Mouse (Mus musculus): ENCODE results near the gene Ddrgk1. TPM values are rescaled to one million over a fixed set of nuclear protein-coding genes. Genes with fewer than 3 reads are reported as not detected.

Ddrgk1 gene
- 105 TPM for polyA plus RNA-seq (2014; fragmentation: Illumina TruSeq; extraction: RNeasy Lipid Tissue Mini Kit (QIAGEN cat#74804); ENCODE audit: low read depth, low replicate concordance)

GRCm38 (mm10) chr2:130664102-130664701, at the start of gene Ddrgk1:
Ddrgk1 (minus strand) TSS chr2:130664659.

DNA sequence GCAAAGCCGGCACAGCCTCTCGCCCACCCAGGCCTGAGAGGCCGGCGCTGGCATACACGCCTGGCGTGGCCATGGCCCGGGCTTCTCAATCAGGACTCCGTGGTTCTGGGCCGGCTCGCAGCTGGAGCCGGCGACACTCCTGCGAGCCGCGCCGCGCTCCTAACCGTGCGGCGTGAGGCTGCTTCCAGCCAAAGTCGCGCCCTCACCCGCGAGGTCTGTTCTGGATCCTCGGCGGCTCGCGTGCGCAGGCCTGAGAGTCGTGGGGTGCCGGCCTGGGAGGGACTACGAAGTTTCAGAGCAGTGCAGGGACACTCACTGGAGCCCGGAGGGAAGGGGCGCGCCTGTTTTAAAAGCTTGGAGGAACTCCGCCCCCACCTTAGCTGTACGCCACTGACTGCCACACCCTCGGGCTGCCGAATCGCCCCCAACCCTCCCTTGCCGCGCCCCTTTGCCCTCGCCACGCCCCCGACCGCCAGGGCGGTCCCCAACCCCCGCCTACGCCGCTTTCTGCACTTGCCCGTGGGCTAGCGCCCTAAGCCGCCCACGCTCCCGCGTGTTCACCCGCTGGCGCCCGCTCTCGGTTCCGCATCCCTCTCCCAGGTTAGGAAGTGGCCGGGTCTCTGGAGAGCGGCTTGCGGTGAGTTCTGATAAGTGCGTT, 32.8 kb upstream of the Ddrgk1 start, which contains the start of gene Slc4a11:
TSS of gene Slc4a11 (minus strand) at position 367 of the 658 bp plus-strand sequence.

GRCm38 (mm10) chr2:130667559-130667958, 3.1 kb upstream of the Ddrgk1 start, which contains the start of gene Itpa:
Itpa (plus strand) TSS chr2:130667610.

DNA sequence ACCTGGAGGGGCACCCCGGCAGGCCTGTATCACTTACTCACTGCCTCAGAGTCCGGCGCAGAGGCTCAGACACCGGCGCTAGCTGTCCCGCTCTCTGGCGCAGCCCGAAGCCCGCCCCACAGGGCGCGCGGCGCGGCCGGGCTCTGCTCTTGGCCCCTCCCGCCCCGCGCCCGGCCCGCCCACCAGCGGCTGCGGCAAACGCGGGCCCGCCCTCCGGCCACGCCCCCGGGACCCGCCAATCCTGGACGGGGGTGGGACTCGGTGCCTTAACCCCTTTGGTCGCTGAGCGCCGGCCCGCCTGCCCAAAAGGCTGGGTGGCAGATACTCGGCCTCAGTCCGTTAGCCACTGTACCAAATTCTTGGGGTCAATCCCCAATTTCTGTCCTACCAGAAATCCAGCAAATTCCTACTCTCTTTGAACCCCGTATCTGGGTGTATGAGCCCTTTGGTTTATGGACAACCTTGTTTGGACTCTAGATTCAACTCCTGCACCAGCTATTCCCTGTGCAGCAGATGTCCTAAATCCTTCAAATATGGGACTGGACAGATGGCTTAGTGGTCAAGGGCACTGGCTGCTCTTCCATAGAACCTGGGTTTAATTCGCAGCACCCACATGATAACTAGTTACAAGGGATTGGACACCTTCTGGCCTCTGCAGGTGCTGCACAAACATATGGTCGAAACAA, 21.6 kb downstream of the Ddrgk1 start, which contains the start of gene Lzts3:
TSS of gene Lzts3 (minus strand) at position 120 of the 686 bp plus-strand sequence.

DNA sequence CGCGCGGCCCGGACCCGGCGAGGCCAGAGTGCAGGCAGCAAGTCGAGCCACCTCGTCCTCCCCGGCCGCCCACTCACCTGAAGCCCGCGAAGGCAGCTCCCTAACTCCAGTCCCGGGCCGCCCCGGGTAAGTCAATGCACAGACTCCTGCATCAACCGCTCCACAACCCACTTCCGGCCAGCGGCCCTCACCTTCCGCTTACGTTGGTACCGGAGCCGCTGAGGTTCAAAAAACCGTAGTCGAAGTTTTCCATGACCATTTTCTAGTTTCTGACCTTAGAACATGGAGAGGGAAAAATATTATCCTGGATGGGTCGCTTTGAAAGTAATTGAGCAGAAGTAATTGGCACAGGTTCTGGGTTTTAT, 34.6 kb downstream of the Ddrgk1 start, which contains the start of the genes Fastkd5 and Ubox5:
TSS of gene Fastkd5 (minus strand) at position 189 of the 365 bp plus-strand sequence.
TSS of gene Ubox5 (minus strand) at position 200 of the 365 bp plus-strand sequence.

Other genes starting within 250 kb of the Ddrgk1 start
- gene Vps16, start 240.3 kb downstream of the Ddrgk1 start, polyA plus RNA-seq (2014; fragmentation: Illumina TruSeq; extraction: RNeasy Lipid Tissue Mini Kit (QIAGEN cat#74804); ENCODE audit: low read depth, low replicate concordance) = 35.1 TPM
- 7.9 TPM for gene Pced1a, start 240.0 kb downstream of the Ddrgk1 start, polyA plus RNA-seq (2014; fragmentation: Illumina TruSeq; extraction: RNeasy Lipid Tissue Mini Kit (QIAGEN cat#74804); ENCODE audit: low read depth, low replicate concordance)
- gene Ptpra, start 214.4 kb downstream of the Ddrgk1 start, polyA plus RNA-seq (2014; fragmentation: Illumina TruSeq; extraction: RNeasy Lipid Tissue Mini Kit (QIAGEN cat#74804); ENCODE audit: low read depth, low replicate concordance) = 38.9 TPM
- 38.3 TPM for gene Mrps26, start 100.9 kb downstream of the Ddrgk1 start, polyA plus RNA-seq (2014; fragmentation: Illumina TruSeq; extraction: RNeasy Lipid Tissue Mini Kit (QIAGEN cat#74804); ENCODE audit: low read depth, low replicate concordance)
- not detected for gene Oxt, start 88.5 kb downstream of the Ddrgk1 start, polyA plus RNA-seq (2014; fragmentation: Illumina TruSeq; extraction: RNeasy Lipid Tissue Mini Kit (QIAGEN cat#74804); ENCODE audit: low read depth, low replicate concordance)
- gene Avp, start 82.1 kb downstream of the Ddrgk1 start, polyA plus RNA-seq (2014; fragmentation: Illumina TruSeq; extraction: RNeasy Lipid Tissue Mini Kit (QIAGEN cat#74804); ENCODE audit: low read depth, low replicate concordance) = not detected
- gene Fastkd5, start 34.6 kb downstream of the Ddrgk1 start, polyA plus RNA-seq (2014; fragmentation: Illumina TruSeq; extraction: RNeasy Lipid Tissue Mini Kit (QIAGEN cat#74804); ENCODE audit: low read depth, low replicate concordance) = 7.6 TPM
- gene Ubox5, start 34.6 kb downstream of the Ddrgk1 start, polyA plus RNA-seq (2014; fragmentation: Illumina TruSeq; extraction: RNeasy Lipid Tissue Mini Kit (QIAGEN cat#74804); ENCODE audit: low read depth, low replicate concordance) = 4.2 TPM
- gene Lzts3, start 21.9 kb downstream of the Ddrgk1 start, polyA plus RNA-seq (2014; fragmentation: Illumina TruSeq; extraction: RNeasy Lipid Tissue Mini Kit (QIAGEN cat#74804); ENCODE audit: low read depth, low replicate concordance) = 6.1 TPM
- gene Itpa, start 3.0 kb upstream of the Ddrgk1 start, polyA plus RNA-seq (2014; fragmentation: Illumina TruSeq; extraction: RNeasy Lipid Tissue Mini Kit (QIAGEN cat#74804); ENCODE audit: low read depth, low replicate concordance) = 40.9 TPM
- gene Slc4a11, start 32.9 kb upstream of the Ddrgk1 start, polyA plus RNA-seq (2014; fragmentation: Illumina TruSeq; extraction: RNeasy Lipid Tissue Mini Kit (QIAGEN cat#74804); ENCODE audit: low read depth, low replicate concordance) = not detected
- gene 4930402H24Rik, start 241.7 kb upstream of the Ddrgk1 start, polyA plus RNA-seq (2014; fragmentation: Illumina TruSeq; extraction: RNeasy Lipid Tissue Mini Kit (QIAGEN cat#74804); ENCODE audit: low read depth, low replicate concordance) = 37.9 TPM
- 14.7 TPM for gene Atrn, start 241.8 kb upstream of the Ddrgk1 start, polyA plus RNA-seq (2014; fragmentation: Illumina TruSeq; extraction: RNeasy Lipid Tissue Mini Kit (QIAGEN cat#74804); ENCODE audit: low read depth, low replicate concordance)